Mouse (Mus musculus) limb, embryonic 14.5 days (tissue): Measurements from ENCODE around the gene AL732309.1. TPM values are rescaled to one million over a fixed set of nuclear protein-coding genes. Genes with fewer than 3 reads are reported as not detected.
A peak's percentile ranks its signal among the peaks of the same experiment; 100 is the strongest.

Experiments
- ATAC-seq: fragments of 200-750 bp; cut with Nextera tagmentation; 2 replicates; pipeline ENCODE4 v1.8.0; 2017; ENCODE audit warnings: low read depth, moderate number of reproducible peaks, moderate TSS enrichment; ENCODE audit not compliant: low FRiP score
- DNase-seq: peaks from one replicate; pipeline ENCODE4 v3.0.0-alpha.2; 2015; ENCODE audit warnings: low spot score
- H3K27ac ChIP-seq: fragments of 300-500 bp; sonication (generic); replicated peaks from 2 replicates; pipeline ENCODE4 v1.5.1; 2014; ENCODE audit warnings: low read depth, mild to moderate bottlenecking, low read length, moderate library complexity, mixed read lengths
- H3K27me3 ChIP-seq: fragments of 300-500 bp; sonication (generic); 2 replicates; pipeline ENCODE4 v1.6.1; 2014; ENCODE audit warnings: low read length, mixed read lengths; ENCODE audit not compliant: control insufficient read depth, insufficient read depth
- H3K36me3 ChIP-seq: fragments of 300-500 bp; sonication (generic); 2 replicates; pipeline ENCODE4 v1.6.1; 2014; ENCODE audit warnings: mild to moderate bottlenecking, low read length, moderate library complexity, mixed read lengths; ENCODE audit not compliant: control insufficient read depth, insufficient read depth
- H3K4me1 ChIP-seq: fragments of 300-500 bp; sonication (generic); 2 replicates; pipeline ENCODE4 v1.6.1; 2014; ENCODE audit warnings: antibody characterized with exemption, low read length, mixed read lengths; ENCODE audit not compliant: control insufficient read depth, insufficient read depth
- H3K4me2 ChIP-seq: fragments of 300-500 bp; sonication (generic); replicated peaks from 2 replicates; pipeline ENCODE4 v1.6.1; 2014; ENCODE audit warnings: low read depth, mild to moderate bottlenecking, low read length, moderate library complexity; ENCODE audit not compliant: severe bottlenecking
- H3K4me3 ChIP-seq: fragments of 300-500 bp; sonication (generic); replicated peaks from 2 replicates; pipeline ENCODE4 v1.5.1; 2014; ENCODE audit warnings: low read length
- H3K9ac ChIP-seq: fragments of 300-500 bp; sonication (generic); 2 replicates; pipeline ENCODE4 v1.6.1; 2014; ENCODE audit warnings: mild to moderate bottlenecking, low read depth, low read length, moderate library complexity; ENCODE audit not compliant: severe bottlenecking
- H3K9me3 ChIP-seq: fragments of 300-500 bp; sonication (generic); 2 replicates; pipeline ENCODE4 v1.6.1; 2016; ENCODE audit warnings: low read length; ENCODE audit not compliant: control insufficient read depth
- POLR2A ChIP-seq: fragments of 200-500 bp; IDR thresholded peaks from 2 replicates; pipeline ENCODE4 v1.8.0; 2012; ENCODE audit warnings: inconsistent platforms, mild to moderate bottlenecking, moderate library complexity, borderline replicate concordance; ENCODE audit not compliant: insufficient read depth, insufficient read length; ENCODE audit errors: extremely low read depth
- WGBS: fragments of 180-500 bp; shearing (Covaris S2); extraction: QIAGEN DNeasy Blood & Tissue Kit; methylation state at CpG from one replicate; pipeline ENCODE4 v1.1.7; 2014; 5-methylcytosine and 5-hydroxymethylcytosine counted together
- polyA plus RNA-seq, 2 experiments: library from polyadenylated mRNA; depleted of rRNA in 1 of 2; stranded (reverse) in 1 of 2; unstranded in 1 of 2; fragments of >200 nt; fragmentation: Nextera tagmentation in 1 of 2; extraction: Ambion mirVana in 1 of 2; gene quantifications; 2 replicates each; pipeline versions ENCODE4 v1.2.1 to v1.2.3; 2012 to 2014

The AL732309.1 gene
- polyA plus RNA-seq, 2 experiments, result 8.3 to 19.2 TPM

GRCm38 (mm10) chr2:25255284-25255779 lies 8.7 kb upstream of the AL732309.1 start, which contains the start of gene Tmem203:
Gene Tmem203 (plus strand): TSS chr2:25255439.
- Histone ChIP-seq H3K9me3 (no peaks in the 10 kb centered on the region), H3K27ac (peak within 1 kb of the TSS; percentile 72), H3K4me1 (peaks cover 10% of the 10 kb centered on the region), H3K9ac (peak within 1 kb of the TSS; percentile 80), H3K36me3 (peaks cover 18% of the 10 kb centered on the region), H3K27me3 (no peaks in the 10 kb centered on the region), H3K4me3 (peak within 1 kb of the TSS; percentile 99), H3K4me2 (peak within 1 kb of the TSS; percentile 95)
- TF ChIP-seq POLR2A, result 0 out of 2 replicates have a peak, but pooled peaks have one; percentile 41
- WGBS, result under 1% methylated on average over 32 of the region's 39 CpGs
- DNase-seq (peak; percentile 90), ATAC-seq (peak; percentile 93)

DNA sequence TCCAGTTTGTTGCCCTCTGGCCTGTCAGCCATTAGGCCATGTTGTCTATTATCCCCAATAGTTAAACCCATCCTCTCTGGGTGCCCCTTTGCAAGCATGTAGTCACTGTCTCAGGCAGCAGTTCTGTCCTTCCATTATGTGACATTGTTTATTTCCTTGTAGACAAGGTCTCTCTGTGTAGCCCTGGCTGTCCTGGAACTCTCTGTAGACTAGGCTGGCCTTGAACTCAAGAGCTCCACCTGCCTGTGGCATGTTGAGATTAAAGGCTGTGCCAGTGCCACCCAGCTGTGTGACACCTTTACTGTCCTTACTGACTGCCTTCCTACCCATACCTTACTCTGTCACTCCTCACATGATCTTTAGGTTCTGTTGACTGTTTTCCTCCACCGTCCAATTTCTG lies 5.7 kb upstream of the AL732309.1 start:
- Histone ChIP-seq H3K27me3 (no peaks in the 10 kb centered on the region), H3K36me3 (peaks cover 39% of the 10 kb centered on the region)
- WGBS, result 85% methylated on average over 1 of the region's 1 CpGs

DNA sequence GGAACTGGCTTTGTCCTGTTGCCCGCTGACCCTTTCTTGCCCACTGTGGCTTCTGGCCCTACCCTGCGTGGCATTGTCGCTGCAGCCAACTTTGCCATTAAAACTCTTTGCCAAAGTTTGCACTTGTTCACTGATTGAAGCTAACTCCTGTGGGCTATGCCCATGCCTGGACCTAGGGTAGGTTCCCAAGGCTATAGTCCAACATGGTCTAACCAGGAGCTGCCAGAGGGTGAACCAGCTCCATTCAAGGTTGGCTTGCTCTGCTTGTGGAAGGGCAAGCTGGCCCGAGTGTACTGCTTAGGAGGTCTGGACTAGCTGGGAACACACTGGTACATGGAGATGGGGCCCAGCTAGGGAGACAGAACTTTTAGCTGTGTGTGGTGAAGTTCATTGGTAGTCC lies 2.5 kb downstream of the AL732309.1 start:
- H3K9ac ChIP-seq, result no peak overlapping the region
- H3K27ac ChIP-seq, result no peak overlapping the region
- H3K9me3 ChIP-seq, result no peaks in the 10 kb centered on the region
- no peak overlapping the region for H3K4me3 ChIP-seq
- DNase-seq (no peak), ATAC-seq (no peak)
- H3K4me2 ChIP-seq, result no peak overlapping the region
- peaks cover 12% of the 10 kb centered on the region; the same call in 1 of the 2 replicates for H3K4me1 ChIP-seq
- no peak for TF ChIP-seq POLR2A
- peaks cover 13% of the 10 kb centered on the region; the same call in 1 of the 2 replicates for H3K36me3 ChIP-seq
- peaks cover 14% of the 10 kb centered on the region for H3K27me3 ChIP-seq
- WGBS, result 85% methylated on average over 4 of the region's 4 CpGs

More for the DNA sequence above, 5.7 kb upstream of the AL732309.1 start:
- TF ChIP-seq POLR2A, result no peak
- ATAC-seq (no peak), DNase-seq (no peak)
- Histone ChIP-seq H3K27ac (no peak overlapping the region), H3K4me1 (peaks cover 10% of the 10 kb centered on the region), H3K4me3 (no peak overlapping the region), H3K9me3 (no peaks in the 10 kb centered on the region), H3K9ac (no peak overlapping the region), H3K4me2 (no peak overlapping the region)

DNA sequence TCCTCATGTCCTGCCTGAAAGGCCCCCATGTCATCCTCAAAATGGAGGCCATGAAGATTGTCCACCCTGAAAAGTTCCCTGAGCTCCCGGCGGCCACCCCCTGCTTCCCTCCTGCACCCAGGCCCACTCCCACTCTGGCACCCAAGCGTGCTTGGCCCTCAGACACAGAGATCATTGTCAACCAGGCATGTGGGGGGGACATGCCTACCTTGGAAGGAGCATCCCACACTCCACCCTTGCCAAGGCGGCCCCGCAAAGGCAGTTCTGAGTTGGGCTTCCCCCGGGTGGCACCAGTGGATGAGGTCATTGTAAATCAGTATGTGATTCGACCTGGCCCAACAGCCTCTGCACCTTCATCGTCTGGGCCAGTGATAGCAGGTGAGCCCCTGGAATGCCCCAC lies 3.3 kb downstream of the AL732309.1 start:
- Histone ChIP-seq H3K27me3 (peaks cover 14% of the 10 kb centered on the region), H3K9ac (no peak overlapping the region), H3K4me2 (no peak overlapping the region), H3K4me1 (peaks cover 12% of the 10 kb centered on the region; the same call in 1 of the 2 replicates), H3K9me3 (no peaks in the 10 kb centered on the region), H3K36me3 (peaks cover 6% of the 10 kb centered on the region; the same call in 1 of the 2 replicates), H3K4me3 (no peak overlapping the region), H3K27ac (no peak overlapping the region)
- ATAC-seq, result no peak
- WGBS, result 79% methylated on average over 8 of the region's 8 CpGs
- TF ChIP-seq POLR2A, result no peak
- no peak for DNase-seq

GRCm38 (mm10) chr2:25242101-25242506 lies 4.6 kb downstream of the AL732309.1 start, which contains the start of the genes Rnf208 and Cysrt1:
Gene Rnf208 (plus strand): TSS chr2:25242255.
Gene Cysrt1 (minus strand): TSS chr2:25242452.
- ATAC-seq (no peak), DNase-seq (no peak)

More at GRCm38 (mm10) chr2:25242101-25242506, 4.6 kb downstream of the AL732309.1 start, which contains the start of the genes Rnf208 and Cysrt1:
- H3K36me3 ChIP-seq, result no peaks in the 10 kb centered on the region
- H3K9me3 ChIP-seq, result no peaks in the 10 kb centered on the region
- H3K9ac ChIP-seq, result peak within 1 kb of the TSS; percentile 60
- H3K4me1 ChIP-seq, result peaks cover 12% of the 10 kb centered on the region; the same call in 1 of the 2 replicates
- H3K27ac ChIP-seq, result no peak within 1 kb of the TSS
- WGBS, result 0% methylated on average over 5 of the region's 59 CpGs
- peaks cover 14% of the 10 kb centered on the region for H3K27me3 ChIP-seq
- no peak for TF ChIP-seq POLR2A
- H3K4me2 ChIP-seq, result peak within 1 kb of the TSS; percentile 91
- H3K4me3 ChIP-seq, result peak within 1 kb of the TSS; percentile 50
